Mouse (Mus musculus): ENCODE data around the gene Creb3l1. TPM values are rescaled to one million over a fixed set of nuclear protein-coding genes. Genes with fewer than 3 reads are reported as not detected.

Gene Creb3l1
- polyA plus RNA-seq, 2 experiments = 0.66 to 0.84 TPM

DNA sequence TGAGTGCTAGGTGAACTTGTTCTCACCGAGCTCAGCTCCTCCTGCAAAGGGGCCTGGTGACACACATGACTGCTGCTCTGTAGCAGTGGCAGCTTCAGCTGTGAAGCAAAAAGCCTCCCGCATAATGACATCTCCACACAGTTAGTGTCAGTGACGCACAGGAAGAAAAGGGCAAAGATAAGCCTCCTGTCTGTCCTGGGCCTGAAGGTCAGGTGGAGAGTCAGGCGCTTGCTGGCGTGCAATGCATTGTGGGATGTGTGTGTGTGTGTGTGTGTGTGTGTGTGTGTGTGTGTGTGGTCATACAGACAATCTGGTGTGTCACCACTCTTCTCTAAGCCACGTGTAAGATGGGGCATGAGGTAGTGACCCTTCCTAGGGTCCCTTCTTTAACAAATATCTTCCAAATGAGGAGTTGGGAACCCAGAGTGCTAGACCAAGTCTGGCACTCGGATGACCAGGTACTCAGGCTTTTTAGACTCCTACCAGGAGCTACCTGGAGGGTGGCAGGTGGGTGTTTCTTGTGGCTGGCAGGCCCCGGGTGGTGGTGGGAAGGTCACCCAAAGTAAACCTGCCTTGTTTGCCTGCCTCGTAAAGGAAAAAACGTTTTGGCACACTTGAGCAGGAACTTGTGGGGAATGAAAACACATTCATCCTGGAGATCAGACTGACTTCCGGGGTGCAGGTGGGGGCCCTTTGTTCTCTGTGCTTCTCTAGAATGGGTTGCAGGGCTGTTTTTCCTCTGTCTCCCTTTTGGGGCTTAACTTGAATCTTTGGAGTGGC lies 3.7 kb upstream of the Creb3l1 start:
- Histone ChIP-seq H3K27ac (no peak overlapping the region), H3K36me3 (replicated peaks; ENCODE audit: control insufficient read depth, insufficient read depth, low read depth) (no peaks in the 10 kb centered on the region), H3K9me3 (ENCODE audit: control insufficient read depth, low read length) (no peaks in the 10 kb centered on the region), H3K4me1 (replicated peaks; ENCODE audit: control insufficient read depth in 2 of 2, insufficient read depth in 2 of 2, low read length in 1 of 2) (peaks cover 0 to 4% of the 10 kb centered on the region in 2 experiments; a peak in 1 of 4 replicates), H3K4me2 (ENCODE audit: low read depth) (no peak overlapping the region), H3K4me3 (ENCODE audit: insufficient read depth in 1 of 2, low read depth in 2 of 2, low read length in 2 of 2) (no peak overlapping the region), H3K9ac (replicated peaks) (no peak overlapping the region), H3K27me3 (ENCODE audit: control insufficient read depth, insufficient read depth, low read length) (peaks cover 15% of the 10 kb centered on the region)
- TF ChIP-seq EP300 (IDR thresholded peaks at IDR 0.05; ENCODE audit: low read depth) = no peak
- TF ChIP-seq CTCF (IDR thresholded peaks at IDR 0.05; ENCODE audit: low read depth) = no peak
- no peak for DNase-seq (ENCODE audit: low read depth in 3 of 3, low spot score in 3 of 3)
- 30% methylated on average over 11 of the region's 11 CpGs for WGBS (ENCODE audit: insufficient replicate concordance)
- no peak for ATAC-seq (ENCODE audit: insufficient read depth)

- no peaks in the 10 kb centered on the region for H3K36me3 ChIP-seq (replicated peaks; ENCODE audit: control insufficient read depth, insufficient read depth, low read depth)
- TF ChIP-seq CTCF (IDR thresholded peaks at IDR 0.05; ENCODE audit: low read depth) (no peak), EP300 (IDR thresholded peaks at IDR 0.05; ENCODE audit: low read depth) (no peak)
- DNase-seq (ENCODE audit: low read depth in 3 of 3, low spot score in 3 of 3) = no peak
- no peak overlapping the region for H3K9ac ChIP-seq (replicated peaks)
- no peak for ATAC-seq (ENCODE audit: insufficient read depth)
- no peaks in the 10 kb centered on the region for H3K9me3 ChIP-seq (ENCODE audit: control insufficient read depth, low read length)
- peaks cover 15% of the 10 kb centered on the region for H3K27me3 ChIP-seq (ENCODE audit: control insufficient read depth, insufficient read depth, low read length)
- 46% methylated on average over 6 of the region's 6 CpGs for WGBS (ENCODE audit: insufficient replicate concordance)
- no peak overlapping the region for H3K27ac ChIP-seq
- H3K4me3 ChIP-seq (ENCODE audit: insufficient read depth in 1 of 2, low read depth in 2 of 2, low read length in 2 of 2) = no peak overlapping the region
- H3K4me1 ChIP-seq (replicated peaks; ENCODE audit: control insufficient read depth in 2 of 2, insufficient read depth in 2 of 2, low read length in 1 of 2) = peaks cover 0 to 4% of the 10 kb centered on the region in 2 experiments; a peak in 1 of 4 replicates
- no peak overlapping the region for H3K4me2 ChIP-seq (ENCODE audit: low read depth)
Measured at GRCm38 (mm10) chr2:92025966-92026365, 1.7 kb upstream of the Creb3l1 start.

DNA sequence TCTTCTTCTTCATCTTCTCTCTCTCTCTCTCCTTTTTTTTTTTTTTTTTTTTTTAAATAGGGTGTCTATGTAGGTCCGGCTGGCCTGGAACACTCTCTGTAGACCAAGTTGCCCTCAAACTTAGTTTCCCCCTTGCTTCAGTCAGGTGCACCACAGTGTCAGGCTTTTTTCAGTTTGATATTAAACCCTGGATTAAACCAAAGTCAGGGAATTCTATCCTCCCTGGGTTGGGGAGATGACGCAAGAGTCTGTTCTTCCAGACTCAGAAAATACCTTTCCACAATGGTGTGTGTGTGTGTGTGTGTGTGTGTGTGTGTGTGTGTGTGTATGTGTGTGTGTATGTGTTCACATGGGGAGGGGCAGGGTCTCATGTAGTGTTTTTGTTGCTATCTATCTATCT lies 900 bp upstream of the Creb3l1 start:
- H3K27me3 ChIP-seq (ENCODE audit: control insufficient read depth, insufficient read depth, low read length) = peaks cover 15% of the 10 kb centered on the region
- H3K4me2 ChIP-seq (ENCODE audit: low read depth) = no peak overlapping the region
- no peak overlapping the region for H3K4me3 ChIP-seq (ENCODE audit: insufficient read depth in 1 of 2, low read depth in 2 of 2, low read length in 2 of 2)
- WGBS (ENCODE audit: insufficient replicate concordance) = 74% methylated on average over 2 of the region's 2 CpGs
- H3K27ac ChIP-seq = no peak overlapping the region
- ATAC-seq (ENCODE audit: insufficient read depth) (no peak), DNase-seq (ENCODE audit: low read depth in 3 of 3, low spot score in 3 of 3) (no peak)
- H3K9ac ChIP-seq (replicated peaks) = no peak overlapping the region
- no peaks in the 10 kb centered on the region for H3K9me3 ChIP-seq (ENCODE audit: control insufficient read depth, low read length)
- no peaks in the 10 kb centered on the region for H3K36me3 ChIP-seq (replicated peaks; ENCODE audit: control insufficient read depth, insufficient read depth, low read depth)
- no peak for TF ChIP-seq CTCF (IDR thresholded peaks at IDR 0.05; ENCODE audit: low read depth)
- no peak for TF ChIP-seq EP300 (IDR thresholded peaks at IDR 0.05; ENCODE audit: low read depth)
- peaks cover 0 to 4% of the 10 kb centered on the region in 2 experiments; a peak in 1 of 4 replicates for H3K4me1 ChIP-seq (replicated peaks; ENCODE audit: control insufficient read depth in 2 of 2, insufficient read depth in 2 of 2, low read length in 1 of 2)

GRCm38 (mm10) chr2:92023362-92024273 lies 684 bp downstream of the Creb3l1 start:
- peak; percentile 58 for TF ChIP-seq CTCF (IDR thresholded peaks at IDR 0.05; ENCODE audit: low read depth)
- no peak for TF ChIP-seq EP300 (IDR thresholded peaks at IDR 0.05; ENCODE audit: low read depth)
- no peaks in the 10 kb centered on the region for H3K36me3 ChIP-seq (replicated peaks; ENCODE audit: control insufficient read depth, insufficient read depth, low read depth)
- no peak overlapping the region for H3K9ac ChIP-seq (replicated peaks)
- 2% methylated on average over 54 of the region's 56 CpGs for WGBS (ENCODE audit: insufficient replicate concordance)
- no peaks in the 10 kb centered on the region for H3K9me3 ChIP-seq (ENCODE audit: control insufficient read depth, low read length)
- peaks cover 15% of the 10 kb centered on the region for H3K27me3 ChIP-seq (ENCODE audit: control insufficient read depth, insufficient read depth, low read length)
- peaks cover 0 to 4% of the 10 kb centered on the region in 2 experiments; a peak in 1 of 4 replicates for H3K4me1 ChIP-seq (replicated peaks; ENCODE audit: control insufficient read depth in 2 of 2, insufficient read depth in 2 of 2, low read length in 1 of 2)
- H3K4me2 ChIP-seq (ENCODE audit: low read depth) = peak overlapping the region; percentile 72
- ATAC-seq (ENCODE audit: insufficient read depth) (no peak), DNase-seq (ENCODE audit: low read depth in 3 of 3, low spot score in 3 of 3) (no peak)
- peak overlapping the region; percentile 26 to 54 for H3K4me3 ChIP-seq (ENCODE audit: insufficient read depth in 1 of 2, low read depth in 2 of 2, low read length in 2 of 2)
- H3K27ac ChIP-seq = no peak overlapping the region

Data from liver, embryonic 14.5 days (tissue).